Mouse (Mus musculus) stomach, postnatal 0 days (tissue): Measurements from ENCODE around the gene Map3k5.
A peak's percentile ranks its signal among the peaks of the same experiment; 100 is the strongest.

Experiments used
- CTCF ChIP-seq: IDR thresholded peaks from 2 replicates; pipeline ENCODE4 v1.5.1; 2016; ENCODE audit warnings: antibody characterized with exemption, low read depth, mild to moderate bottlenecking, moderate library complexity
- EP300 ChIP-seq: optimal IDR thresholded peaks from 2 replicates; pipeline ENCODE3; 2016; ENCODE audit warnings: antibody characterized with exemption

- TF ChIP-seq CTCF (peak; percentile 96), EP300 (no peak)
These were observed 191.0 kb downstream of the Map3k5 start for GRCm38 (mm10) chr10:20125226-20125625.
